Mouse (Mus musculus) liver, embryonic 12.5 days (tissue): ENCODE measurements around the gene Eea1. TPM values are rescaled to one million over a fixed set of nuclear protein-coding genes. Genes with fewer than 3 reads are reported as not detected.

Experiments
- ATAC-seq: fragments of 200-750 bp; cut with Nextera tagmentation; 2 replicates; pipeline ENCODE4 v1.8.0; 2017; ENCODE audit warnings: moderate number of reproducible peaks, mild to moderate bottlenecking, moderate library complexity
- H3K27ac ChIP-seq: fragments of 300-500 bp; sonication (generic); 2 replicates; pipeline ENCODE4 v1.5.1; 2016; ENCODE audit warnings: mild to moderate bottlenecking
- H3K27me3 ChIP-seq: fragments of 300-500 bp; sonication (generic); replicated peaks from 2 replicates; pipeline ENCODE4 v1.6.1; 2016; ENCODE audit warnings: mild to moderate bottlenecking, moderate library complexity
- H3K36me3 ChIP-seq: fragments of 300-500 bp; sonication (generic); 2 replicates; pipeline ENCODE4 v1.6.1; 2016; ENCODE audit warnings: mild to moderate bottlenecking, moderate library complexity
- H3K4me1 ChIP-seq: fragments of 300-500 bp; sonication (generic); 2 replicates; pipeline ENCODE4 v1.6.1; 2016
- H3K4me2 ChIP-seq: fragments of 300-500 bp; sonication (generic); 2 replicates; pipeline ENCODE4 v1.6.1; 2016; ENCODE audit warnings: mild to moderate bottlenecking, moderate library complexity
- H3K4me3 ChIP-seq: fragments of 300-500 bp; sonication (generic); 2 replicates; pipeline ENCODE4 v1.5.1; 2016; ENCODE audit warnings: mild to moderate bottlenecking, moderate library complexity
- H3K9ac ChIP-seq: fragments of 300-500 bp; sonication (generic); 2 replicates; pipeline ENCODE4 v1.6.1; 2016; ENCODE audit warnings: mild to moderate bottlenecking, moderate library complexity
- H3K9me3 ChIP-seq: fragments of 300-500 bp; sonication (generic); replicated peaks from 2 replicates; pipeline ENCODE4 v1.6.1; 2016; ENCODE audit warnings: mild to moderate bottlenecking, moderate library complexity
- WGBS: fragments of 180-500 bp; shearing (Covaris S2); methylation state at CpG from one replicate; pipeline ENCODE4 v1.1.7; 2016; ENCODE audit not compliant: insufficient replicate concordance; 5-methylcytosine and 5-hydroxymethylcytosine counted together
- polyA plus RNA-seq: library from polyadenylated mRNA; unstranded; fragments of >200 nt; fragmentation: Nextera tagmentation; extraction: Ambion mirVana; gene quantifications from 2 replicates; pipeline ENCODE4 v1.2.1, GENCODE M21; 2016

The Eea1 gene
- 13.2 and 13.6 TPM in 2 replicates for polyA plus RNA-seq

- ATAC-seq: peak; percentile 94
- H3K4me1 ChIP-seq: peaks cover 31% of the 10 kb centered on the region
- peak within 1 kb of the TSS; percentile 88 for H3K4me2 ChIP-seq
- peaks cover 7% of the 10 kb centered on the region for H3K36me3 ChIP-seq
- H3K27me3 ChIP-seq: no peaks in the 10 kb centered on the region
- H3K4me3 ChIP-seq: peak within 1 kb of the TSS; percentile 77
- H3K9me3 ChIP-seq: no peaks in the 10 kb centered on the region
- peak within 1 kb of the TSS; percentile 94 for H3K27ac ChIP-seq
- 1% methylated on average over 49 of the region's 59 CpGs for WGBS
- peak within 1 kb of the TSS; percentile 85 for H3K9ac ChIP-seq
Measured at GRCm38 (mm10) chr10:95940046-95940900, at the start of gene Eea1. Eea1 (plus strand) TSS chr10:95940650.

- H3K4me1 ChIP-seq: peaks cover 7% of the 10 kb centered on the region
- H3K27ac ChIP-seq: no peak overlapping the region
- 53% methylated on average over 7 of the region's 7 CpGs for WGBS
- H3K4me3 ChIP-seq: no peak overlapping the region
- H3K36me3 ChIP-seq: no peaks in the 10 kb centered on the region
- no peaks in the 10 kb centered on the region for H3K9me3 ChIP-seq
- no peak for ATAC-seq
- H3K27me3 ChIP-seq: peaks cover 6% of the 10 kb centered on the region; the same call in 1 of the 2 replicates
- H3K4me2 ChIP-seq: no peak overlapping the region
- H3K9ac ChIP-seq: no peak overlapping the region
Measured at GRCm38 (mm10) chr10:95891214-95891960, 49.1 kb upstream of the Eea1 start.

- ATAC-seq: no peak
- H3K9ac ChIP-seq: no peak overlapping the region
- H3K27me3 ChIP-seq: peaks cover 6% of the 10 kb centered on the region; the same call in 1 of the 2 replicates
- H3K4me1 ChIP-seq: peaks cover 7% of the 10 kb centered on the region
- no peak overlapping the region for H3K4me3 ChIP-seq
- no peaks in the 10 kb centered on the region for H3K36me3 ChIP-seq
- H3K27ac ChIP-seq: no peak overlapping the region
- no peaks in the 10 kb centered on the region for H3K9me3 ChIP-seq
- 61% methylated on average over 9 of the region's 9 CpGs for WGBS
- no peak overlapping the region for H3K4me2 ChIP-seq
Measured at GRCm38 (mm10) chr10:95892132-95892531, 48.3 kb upstream of the Eea1 start.

- no peak overlapping the region for H3K4me2 ChIP-seq
- H3K4me1 ChIP-seq: peaks cover 7% of the 10 kb centered on the region
- ATAC-seq: no peak
- no peak overlapping the region for H3K27ac ChIP-seq
- no peak overlapping the region for H3K9ac ChIP-seq
- no peaks in the 10 kb centered on the region for H3K36me3 ChIP-seq
- WGBS: 78% methylated on average over 14 of the region's 14 CpGs
- H3K9me3 ChIP-seq: no peaks in the 10 kb centered on the region
- peaks cover 6% of the 10 kb centered on the region for H3K27me3 ChIP-seq
- H3K4me3 ChIP-seq: no peak overlapping the region
Measured at GRCm38 (mm10) chr10:95893291-95893932, 47.0 kb upstream of the Eea1 start.

GRCm38 (mm10) chr10:95894036-95894855, 46.2 kb upstream of the Eea1 start:
- Histone ChIP-seq H3K9me3 (no peaks in the 10 kb centered on the region), H3K27me3 (peaks cover 6% of the 10 kb centered on the region), H3K4me3 (peak overlapping the region; percentile 31), H3K9ac (no peak overlapping the region), H3K4me2 (peak overlapping the region; percentile 64), H3K4me1 (peaks cover 7% of the 10 kb centered on the region), H3K36me3 (no peaks in the 10 kb centered on the region), H3K27ac (no peak overlapping the region)
- ATAC-seq: no peak
- WGBS: 18% methylated on average over 17 of the region's 17 CpGs

- WGBS: 31% methylated on average over 10 of the region's 10 CpGs
- Histone ChIP-seq H3K27me3 (peaks cover 6% of the 10 kb centered on the region), H3K9me3 (no peaks in the 10 kb centered on the region), H3K27ac (no peak overlapping the region), H3K36me3 (no peaks in the 10 kb centered on the region), H3K4me1 (peaks cover 7% of the 10 kb centered on the region), H3K4me3 (peak overlapping the region; percentile 31), H3K9ac (no peak overlapping the region), H3K4me2 (peak overlapping the region; percentile 64)
- ATAC-seq: 0 out of 2 replicates have a peak, but pooled peaks have one; percentile 61
Measured at GRCm38 (mm10) chr10:95894856-95895386, 45.5 kb upstream of the Eea1 start.

- WGBS: 47% methylated on average over 5 of the region's 5 CpGs
- no peak for ATAC-seq
- Histone ChIP-seq H3K27me3 (peaks cover under 1% of the 10 kb centered on the region), H3K4me2 (no peak overlapping the region), H3K36me3 (no peaks in the 10 kb centered on the region), H3K4me3 (no peak overlapping the region), H3K9ac (no peak overlapping the region), H3K9me3 (no peaks in the 10 kb centered on the region), H3K4me1 (peaks cover 7% of the 10 kb centered on the region), H3K27ac (no peak overlapping the region)
Measured at GRCm38 (mm10) chr10:95898471-95899154, 41.8 kb upstream of the Eea1 start.

GRCm38 (mm10) chr10:95904668-95905067, 35.8 kb upstream of the Eea1 start:
- H3K4me1 ChIP-seq: peaks cover 6% of the 10 kb centered on the region
- H3K27ac ChIP-seq: no peak overlapping the region
- H3K4me3 ChIP-seq: no peak overlapping the region
- H3K9me3 ChIP-seq: no peaks in the 10 kb centered on the region
- no peaks in the 10 kb centered on the region for H3K27me3 ChIP-seq
- no peak overlapping the region for H3K4me2 ChIP-seq
- no peak for ATAC-seq
- no peak overlapping the region for H3K9ac ChIP-seq
- 39% methylated on average over 6 of the region's 6 CpGs for WGBS
- no peaks in the 10 kb centered on the region for H3K36me3 ChIP-seq

- peak; percentile 70 for ATAC-seq
- no peak overlapping the region for H3K4me2 ChIP-seq
- no peaks in the 10 kb centered on the region for H3K9me3 ChIP-seq
- H3K4me3 ChIP-seq: no peak overlapping the region
- H3K27me3 ChIP-seq: no peaks in the 10 kb centered on the region
- peaks cover 11% of the 10 kb centered on the region for H3K4me1 ChIP-seq
- no peak overlapping the region for H3K27ac ChIP-seq
- no peak overlapping the region for H3K9ac ChIP-seq
- no peaks in the 10 kb centered on the region for H3K36me3 ChIP-seq
- WGBS: 75% methylated on average over 4 of the region's 4 CpGs
Measured at GRCm38 (mm10) chr10:95909246-95909909, 31.1 kb upstream of the Eea1 start.

- H3K27ac ChIP-seq: no peak overlapping the region
- no peaks in the 10 kb centered on the region for H3K9me3 ChIP-seq
- no peak for ATAC-seq
- H3K27me3 ChIP-seq: no peaks in the 10 kb centered on the region
- H3K9ac ChIP-seq: no peak overlapping the region
- WGBS: 72% methylated on average over 5 of the region's 5 CpGs
- H3K4me2 ChIP-seq: no peak overlapping the region
- peaks cover 11% of the 10 kb centered on the region for H3K4me1 ChIP-seq
- H3K36me3 ChIP-seq: no peaks in the 10 kb centered on the region
- no peak overlapping the region for H3K4me3 ChIP-seq
Measured at GRCm38 (mm10) chr10:95911016-95911415, 29.4 kb upstream of the Eea1 start.
